Mouse (Mus musculus) regulatory T cell (primary cell): ENCODE measurements around the gene Bmp3.

Experiments
- in situ Hi-C: fragments of 300-600 bp; cut with MboI, MseI; formaldehyde crosslinking; loops from one replicate; pipeline ENCODE4 v1.15.1; 2025; ENCODE audit warnings: high pct_unique_total_duplicates

The Bmp3 gene

GRCm38 (mm10) chr5:98902339-98902738, 48.1 kb downstream of the Bmp3 start:
- in situ Hi-C loops: no loop called here

GRCm38 (mm10) chr5:98918716-98919115, 64.5 kb downstream of the Bmp3 start:
- in situ Hi-C loops: no loop called here

DNA sequence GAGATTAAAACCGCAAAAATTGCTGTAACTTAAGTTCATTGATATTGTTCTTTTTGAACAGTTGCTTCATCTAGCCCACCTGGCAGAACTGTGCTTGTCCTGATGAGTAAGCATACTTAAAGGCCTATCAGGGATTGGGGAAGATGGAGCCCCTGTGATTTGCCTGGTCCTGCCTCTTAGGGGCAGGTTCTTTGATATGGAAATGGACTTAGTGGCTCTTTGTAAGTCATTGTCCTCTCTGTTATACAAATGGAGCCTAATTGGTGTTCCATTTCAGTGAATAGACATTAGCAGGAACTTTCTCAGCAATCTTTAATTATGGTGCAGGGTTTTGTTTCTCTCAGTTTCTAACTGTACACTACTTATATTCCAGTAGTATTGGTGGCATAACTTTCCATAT, 67.4 kb downstream of the Bmp3 start:
- in situ Hi-C loops: no loop called here

DNA sequence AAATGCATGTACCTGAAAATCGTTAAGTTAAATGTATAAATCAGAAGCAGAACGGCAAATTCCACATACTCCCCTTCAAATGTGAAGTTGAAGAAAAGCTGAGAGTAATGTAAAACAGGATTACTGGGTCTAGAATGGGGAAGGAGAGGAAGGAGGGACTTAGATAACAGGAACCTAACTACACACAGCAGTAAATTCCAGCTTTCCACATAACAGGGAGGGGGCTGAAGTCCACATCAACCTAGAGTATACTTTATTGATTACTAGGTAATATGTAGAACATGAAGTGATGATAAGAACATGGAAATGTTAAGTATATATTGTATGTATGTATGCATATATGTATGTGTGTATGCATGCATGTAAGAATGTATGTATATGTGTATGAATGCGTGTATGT, 68.7 kb downstream of the Bmp3 start:
- in situ Hi-C loops: no loop called here
